Mouse (Mus musculus) intestine, embryonic 15.5 days (tissue): ENCODE measurements at regions not wholly inside any gene's neighbourhood (a gene's known extent, or its start where the extent isn't known, plus 50 kb on each side); places are given as distances from the start of the nearest gene placed in this dataset.
A peak's percentile ranks its signal among the peaks of the same experiment; 100 is the strongest.

Experiments used
- ATAC-seq: fragments of 200-750 bp; cut with Nextera tagmentation; 2 replicates; pipeline ENCODE4 v1.8.0; 2017; ENCODE audit warnings: moderate TSS enrichment, moderate library complexity
- H3K27ac ChIP-seq: fragments of 300-500 bp; sonication (generic); 2 replicates; pipeline ENCODE4 v1.5.1; 2015; ENCODE audit warnings: mild to moderate bottlenecking, inconsistent platforms
- H3K27me3 ChIP-seq: fragments of 300-500 bp; sonication (generic); replicated peaks from 2 replicates; pipeline ENCODE4 v1.6.1; 2015; ENCODE audit warnings: inconsistent platforms
- H3K36me3 ChIP-seq: fragments of 300-500 bp; sonication (generic); 2 replicates; pipeline ENCODE4 v1.6.1; 2015; ENCODE audit warnings: inconsistent platforms
- H3K4me1 ChIP-seq: fragments of 300-500 bp; sonication (generic); replicated peaks from 2 replicates; pipeline ENCODE4 v1.6.1; 2015; ENCODE audit warnings: inconsistent platforms
- H3K4me2 ChIP-seq: fragments of 300-500 bp; sonication (generic); replicated peaks from 2 replicates; pipeline ENCODE4 v1.6.1; 2015; ENCODE audit warnings: mild to moderate bottlenecking, inconsistent platforms
- H3K4me3 ChIP-seq: fragments of 300-500 bp; sonication (generic); replicated peaks from 2 replicates; pipeline ENCODE4 v1.5.1; 2015; ENCODE audit warnings: inconsistent platforms
- H3K9ac ChIP-seq: fragments of 300-500 bp; sonication (generic); 2 replicates; pipeline ENCODE4 v1.6.1; 2015; ENCODE audit warnings: inconsistent platforms
- H3K9me3 ChIP-seq: fragments of 300-500 bp; sonication (generic); 2 replicates; pipeline ENCODE4 v1.6.1; 2016; ENCODE audit warnings: inconsistent platforms
- WGBS: fragments of 180-500 bp; shearing (Covaris S2); methylation state at CpG from one replicate; pipeline ENCODE4 v1.1.7; 2015; 5-methylcytosine and 5-hydroxymethylcytosine counted together

DNA sequence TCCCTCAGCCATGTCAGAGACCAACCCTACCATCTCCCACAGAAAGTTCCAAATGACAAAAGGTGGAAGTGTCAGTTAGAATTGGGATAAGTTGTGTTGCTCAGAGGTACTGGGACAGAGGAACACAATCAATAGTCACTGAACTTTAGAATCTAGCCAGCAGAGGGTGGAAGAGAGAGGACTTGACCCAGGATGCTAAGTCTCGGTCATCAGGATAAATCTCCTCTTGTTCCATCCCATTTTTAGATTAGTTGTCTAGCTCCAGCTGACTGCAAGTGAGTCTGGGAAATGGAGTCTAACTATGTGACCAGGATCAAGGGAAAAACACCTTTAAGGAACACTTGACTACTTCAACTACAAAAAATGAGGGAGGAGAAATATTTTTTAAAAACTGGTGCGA, 91.5 kb downstream of the Fam84b start:
- Histone ChIP-seq H3K27ac (no peak overlapping the region), H3K9ac (no peak overlapping the region), H3K36me3 (no peaks in the 10 kb centered on the region), H3K9me3 (no peaks in the 10 kb centered on the region), H3K4me2 (no peak overlapping the region), H3K27me3 (no peaks in the 10 kb centered on the region), H3K4me3 (no peak overlapping the region), H3K4me1 (no peaks in the 10 kb centered on the region)
- 72% methylated on average over 2 of the region's 2 CpGs for WGBS
- no peak for ATAC-seq

GRCm38 (mm10) chr15:60760015-60760437, 93.6 kb downstream of the Fam84b start:
- H3K36me3 ChIP-seq: no peaks in the 10 kb centered on the region
- 0 out of 2 replicates have a peak, but pooled peaks have one; percentile 41 for ATAC-seq

GRCm38 (mm10) chr15:60754246-60754645, 99.3 kb downstream of the Fam84b start:
- no peaks in the 10 kb centered on the region for H3K36me3 ChIP-seq
- ATAC-seq: no peak
- no peaks in the 10 kb centered on the region for H3K4me1 ChIP-seq
- WGBS: 86% methylated on average over 5 of the region's 5 CpGs
- no peak overlapping the region for H3K27ac ChIP-seq
- no peaks in the 10 kb centered on the region for H3K27me3 ChIP-seq
- H3K9me3 ChIP-seq: no peaks in the 10 kb centered on the region
- H3K9ac ChIP-seq: no peak overlapping the region
- no peak overlapping the region for H3K4me2 ChIP-seq
- H3K4me3 ChIP-seq: no peak overlapping the region

More at GRCm38 (mm10) chr15:60760015-60760437, 93.6 kb downstream of the Fam84b start:
- no peak overlapping the region for H3K9ac ChIP-seq
- H3K4me2 ChIP-seq: no peak overlapping the region
- no peaks in the 10 kb centered on the region for H3K9me3 ChIP-seq
- H3K27me3 ChIP-seq: no peaks in the 10 kb centered on the region
- H3K27ac ChIP-seq: no peak overlapping the region
- WGBS: 31% methylated on average over 6 of the region's 6 CpGs
- H3K4me1 ChIP-seq: no peaks in the 10 kb centered on the region
- no peak overlapping the region for H3K4me3 ChIP-seq

- no peak for ATAC-seq
- H3K36me3 ChIP-seq: no peaks in the 10 kb centered on the region
- H3K4me1 ChIP-seq: no peaks in the 10 kb centered on the region
- no peak overlapping the region for H3K4me3 ChIP-seq
- H3K9me3 ChIP-seq: no peaks in the 10 kb centered on the region
- no peak overlapping the region for H3K27ac ChIP-seq
- H3K4me2 ChIP-seq: no peak overlapping the region
- 73% methylated on average over 2 of the region's 2 CpGs for WGBS
- no peak overlapping the region for H3K9ac ChIP-seq
- H3K27me3 ChIP-seq: no peaks in the 10 kb centered on the region
Observed at GRCm38 (mm10) chr15:60739598-60739997, 114.0 kb downstream of the Fam84b start.

DNA sequence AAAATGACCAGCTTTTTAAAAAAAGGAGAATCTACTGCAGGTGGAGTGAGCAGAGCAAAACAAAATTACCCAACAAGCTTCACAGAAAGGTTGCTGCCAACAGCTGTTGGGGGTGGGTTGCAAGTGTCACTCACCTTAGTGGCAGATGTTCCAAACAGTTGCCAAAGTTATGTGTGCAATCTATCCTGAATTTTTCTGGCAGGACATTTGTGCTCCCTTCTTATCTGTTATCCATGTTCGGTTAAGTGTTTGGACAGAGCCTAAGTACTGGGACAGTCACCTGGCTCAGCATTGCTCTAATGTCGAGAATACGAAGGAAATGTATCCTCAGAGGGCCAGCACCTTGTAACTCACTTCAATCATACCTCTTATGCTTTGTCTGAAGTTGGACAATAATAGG, 115.3 kb downstream of the Fam84b start:
- Histone ChIP-seq H3K9me3 (no peaks in the 10 kb centered on the region), H3K27ac (no peak overlapping the region), H3K4me2 (no peak overlapping the region), H3K4me1 (no peaks in the 10 kb centered on the region), H3K27me3 (no peaks in the 10 kb centered on the region), H3K4me3 (no peak overlapping the region), H3K9ac (no peak overlapping the region), H3K36me3 (no peaks in the 10 kb centered on the region)
- no peak for ATAC-seq
- 81% methylated on average over 3 of the region's 3 CpGs for WGBS

DNA sequence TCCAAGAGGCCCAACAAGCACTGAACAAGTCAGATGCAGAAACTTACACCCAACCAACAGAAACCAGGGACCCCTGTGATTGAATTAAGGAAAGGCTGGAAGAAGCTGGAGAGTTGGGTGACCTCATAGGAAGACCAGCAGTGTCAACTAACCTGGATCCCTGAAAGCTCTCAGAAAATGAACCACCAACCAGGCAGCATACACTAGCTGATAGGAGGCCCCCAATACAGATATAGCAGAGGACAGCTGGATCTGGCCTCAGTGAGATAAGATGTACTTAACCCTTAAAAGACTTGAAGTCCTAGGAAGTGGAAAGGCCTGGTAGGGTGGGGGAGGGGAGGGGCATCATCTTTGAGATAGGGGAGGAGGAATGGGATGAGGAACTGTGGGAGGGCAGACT, 121.2 kb downstream of the Fam84b start:
- H3K4me1 ChIP-seq: no peaks in the 10 kb centered on the region
- no peak overlapping the region for H3K4me3 ChIP-seq
- no peak overlapping the region for H3K4me2 ChIP-seq
- H3K36me3 ChIP-seq: no peaks in the 10 kb centered on the region
- no peak overlapping the region for H3K9ac ChIP-seq
- no peaks in the 10 kb centered on the region for H3K27me3 ChIP-seq
- H3K27ac ChIP-seq: no peak overlapping the region
- no peaks in the 10 kb centered on the region for H3K9me3 ChIP-seq
- ATAC-seq: no peak

DNA sequence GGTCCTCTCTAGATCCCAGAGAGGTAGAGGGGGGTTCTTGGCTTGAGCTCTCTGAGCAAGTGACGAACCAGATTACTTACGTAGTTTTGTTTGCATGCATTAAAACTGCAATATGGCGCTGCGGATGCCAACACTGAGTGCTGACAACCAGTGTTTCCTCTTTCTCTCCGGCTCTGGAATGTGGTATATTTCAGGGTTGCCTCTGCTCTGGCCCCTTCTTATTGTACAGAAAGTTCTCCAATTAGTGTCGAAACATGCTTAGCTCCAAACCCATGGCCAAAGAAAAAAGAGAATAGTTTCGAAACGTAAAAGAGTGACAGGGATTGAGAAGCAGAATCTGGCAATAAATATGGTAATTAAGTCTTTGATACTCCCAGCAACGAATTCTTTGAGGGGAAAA, 124.8 kb downstream of the Fam84b start:
- Histone ChIP-seq H3K9ac (no peak overlapping the region), H3K27me3 (no peaks in the 10 kb centered on the region), H3K36me3 (no peaks in the 10 kb centered on the region), H3K9me3 (no peaks in the 10 kb centered on the region), H3K4me2 (no peak overlapping the region), H3K27ac (no peak overlapping the region), H3K4me1 (no peaks in the 10 kb centered on the region), H3K4me3 (no peak overlapping the region)
- 75% methylated on average over 9 of the region's 9 CpGs for WGBS
- ATAC-seq: no peak

DNA sequence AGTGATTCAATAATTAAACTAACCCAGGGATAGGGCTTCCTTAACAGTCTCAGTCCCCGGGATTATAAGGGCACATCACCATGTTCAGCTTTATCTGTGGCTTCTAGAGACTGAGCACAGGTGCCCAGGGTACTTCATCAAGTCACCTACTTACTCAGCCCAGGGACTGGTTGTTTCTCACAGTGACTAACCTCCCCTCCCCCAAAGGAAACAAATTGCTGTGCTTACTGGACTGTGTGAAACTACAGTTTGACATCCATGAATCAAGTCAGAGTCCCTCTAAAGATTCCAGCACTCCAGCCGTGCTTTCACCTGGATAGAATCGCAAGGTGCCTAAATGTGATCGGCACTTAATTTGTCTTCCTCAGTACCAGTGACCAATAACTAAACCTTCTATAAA, 125.2 kb downstream of the Fam84b start:
- no peaks in the 10 kb centered on the region for H3K9me3 ChIP-seq
- H3K4me1 ChIP-seq: no peaks in the 10 kb centered on the region
- H3K4me2 ChIP-seq: no peak overlapping the region
- H3K4me3 ChIP-seq: no peak overlapping the region
- no peak for ATAC-seq
- H3K27ac ChIP-seq: no peak overlapping the region
- WGBS: 68% methylated on average over 4 of the region's 4 CpGs
- no peak overlapping the region for H3K9ac ChIP-seq
- no peaks in the 10 kb centered on the region for H3K36me3 ChIP-seq
- no peaks in the 10 kb centered on the region for H3K27me3 ChIP-seq

DNA sequence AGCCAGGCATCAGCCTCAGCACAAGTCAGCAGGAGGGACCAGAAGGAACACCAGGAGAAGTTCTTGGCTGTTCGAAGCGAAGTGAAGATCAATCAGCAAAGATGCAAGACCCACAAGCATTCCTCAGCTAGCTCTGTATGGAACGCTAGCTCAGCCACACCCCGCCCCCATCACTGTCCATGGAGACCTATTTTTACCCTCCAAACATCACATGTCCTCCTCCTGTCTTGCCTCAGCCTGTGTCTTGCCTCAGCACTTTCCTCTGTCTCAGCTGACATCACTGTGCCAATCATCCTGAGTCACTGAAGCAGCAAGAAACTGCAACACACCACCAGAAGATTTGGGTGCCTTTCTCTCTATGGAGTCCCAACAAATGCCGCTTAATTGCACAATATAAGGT, 134.2 kb downstream of the Fam84b start:
- WGBS: 88% methylated on average over 5 of the region's 5 CpGs
- no peak overlapping the region for H3K4me2 ChIP-seq
- no peaks in the 10 kb centered on the region for H3K27me3 ChIP-seq
- H3K4me1 ChIP-seq: no peaks in the 10 kb centered on the region
- H3K9ac ChIP-seq: no peak overlapping the region
- no peak for ATAC-seq
- H3K9me3 ChIP-seq: no peaks in the 10 kb centered on the region
- H3K36me3 ChIP-seq: no peaks in the 10 kb centered on the region
- no peak overlapping the region for H3K4me3 ChIP-seq
- no peak overlapping the region for H3K27ac ChIP-seq

- no peaks in the 10 kb centered on the region for H3K27me3 ChIP-seq
- no peak overlapping the region for H3K4me3 ChIP-seq
- H3K4me2 ChIP-seq: no peak overlapping the region
- H3K9ac ChIP-seq: no peak overlapping the region
- H3K27ac ChIP-seq: no peak overlapping the region
- H3K9me3 ChIP-seq: no peaks in the 10 kb centered on the region
- no peak for ATAC-seq
- H3K4me1 ChIP-seq: no peaks in the 10 kb centered on the region
- no peaks in the 10 kb centered on the region for H3K36me3 ChIP-seq
Observed at GRCm38 (mm10) chr15:60708678-60709077, 144.9 kb downstream of the Fam84b start.

GRCm38 (mm10) chr15:60706009-60706408, 147.6 kb downstream of the Fam84b start:
- no peak for ATAC-seq
- 71% methylated on average over 4 of the region's 4 CpGs for WGBS

GRCm38 (mm10) chr15:60701273-60701672, 152.3 kb downstream of the Fam84b start:
- no peaks in the 10 kb centered on the region for H3K27me3 ChIP-seq
- no peak for ATAC-seq

More at GRCm38 (mm10) chr15:60706009-60706408, 147.6 kb downstream of the Fam84b start:
- Histone ChIP-seq H3K4me2 (no peak overlapping the region), H3K27ac (no peak overlapping the region), H3K4me3 (no peak overlapping the region), H3K27me3 (no peaks in the 10 kb centered on the region), H3K9me3 (no peaks in the 10 kb centered on the region), H3K4me1 (no peaks in the 10 kb centered on the region), H3K36me3 (no peaks in the 10 kb centered on the region), H3K9ac (no peak overlapping the region)

DNA sequence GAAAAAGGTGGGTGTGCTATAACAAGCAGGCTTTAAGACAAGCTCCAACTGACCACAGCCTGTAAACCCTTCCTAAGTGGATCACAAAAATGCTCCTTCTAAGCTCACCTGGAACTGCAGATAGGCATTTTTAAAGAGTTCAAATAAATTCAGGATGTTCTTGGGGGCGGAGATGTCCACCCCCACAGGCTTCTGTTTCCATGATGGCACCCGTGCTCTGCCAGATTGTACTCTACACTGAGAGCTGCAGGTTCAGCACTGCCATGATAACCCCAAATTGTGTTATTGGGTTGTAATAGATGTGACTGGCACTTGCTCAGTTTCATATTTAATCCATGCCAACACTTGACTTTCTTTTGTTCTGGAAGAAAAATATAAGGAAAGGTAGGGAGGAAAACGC, 158.8 kb downstream of the Fam84b start:
- Histone ChIP-seq H3K9ac (no peak overlapping the region), H3K4me3 (no peak overlapping the region), H3K27ac (no peak overlapping the region), H3K4me2 (no peak overlapping the region), H3K9me3 (no peaks in the 10 kb centered on the region), H3K4me1 (no peaks in the 10 kb centered on the region), H3K27me3 (no peaks in the 10 kb centered on the region), H3K36me3 (no peaks in the 10 kb centered on the region)
- ATAC-seq: no peak
- 91% methylated on average over 3 of the region's 3 CpGs for WGBS

More at GRCm38 (mm10) chr15:60701273-60701672, 152.3 kb downstream of the Fam84b start:
- Histone ChIP-seq H3K27ac (no peak overlapping the region), H3K4me2 (no peak overlapping the region), H3K4me3 (no peak overlapping the region), H3K9me3 (no peaks in the 10 kb centered on the region), H3K9ac (no peak overlapping the region), H3K36me3 (no peaks in the 10 kb centered on the region), H3K4me1 (no peaks in the 10 kb centered on the region)
